Mouse (Mus musculus) c-Kit-positive CD71-negative TER-119-negative erythroid progenitor cells, embryonic 14.5 days (primary cell): ENCODE data around the gene Mtnr1a.

Experiments used
- DNase-seq: peaks from one replicate; pipeline ENCODE4 v3.0.0-alpha.2; 2013; ENCODE audit warnings: low read depth

Gene Mtnr1a

GRCm38 (mm10) chr8:45110064-45110812 is 41.3 kb downstream of the Mtnr1a start:
- DNase-seq: no peak

- DNase-seq: no peak
These were observed 41.8 kb downstream of the Mtnr1a start for GRCm38 (mm10) chr8:45110813-45111104.

- no peak for DNase-seq
These were observed 42.9 kb downstream of the Mtnr1a start for GRCm38 (mm10) chr8:45111820-45112219.

GRCm38 (mm10) chr8:45117588-45117987 is 48.7 kb downstream of the Mtnr1a start:
- DNase-seq: no peak

GRCm38 (mm10) chr8:45125680-45126079 is 56.7 kb downstream of the Mtnr1a start:
- no peak for DNase-seq
